Mouse (Mus musculus): ENCODE results near the gene Omt2b. TPM values are rescaled to one million over a fixed set of nuclear protein-coding genes. Genes with fewer than 3 reads are reported as not detected.

Omt2b gene
- polyA plus RNA-seq, 1 experiment: not detected

- Histone ChIP-seq H3K4me1 (ENCODE audit: control insufficient read depth, insufficient read depth, low read length) (no peaks in the 10 kb centered on the region), H3K27ac (ENCODE audit: insufficient read depth, low read length) (no peak overlapping the region), H3K4me3 (replicated peaks; ENCODE audit: insufficient read depth, low read depth, low read length) (no peak overlapping the region), H3K27me3 (ENCODE audit: control insufficient read depth, insufficient read depth, low read length) (no peaks in the 10 kb centered on the region)
- 66% methylated on average over 6 of the region's 6 CpGs for WGBS
- TF ChIP-seq CTCF (IDR thresholded peaks at IDR 0.05; ENCODE audit: borderline replicate concordance, insufficient read depth, low read depth, low read length): no peak
- TF ChIP-seq POLR2A (IDR thresholded peaks at IDR 0.05; ENCODE audit: borderline replicate concordance, insufficient read depth, low read length): no peak
- DNase-seq: no peak
Measured at GRCm38 (mm10) chr9:78351504-78352220, 24.3 kb downstream of the Omt2b start.

DNA sequence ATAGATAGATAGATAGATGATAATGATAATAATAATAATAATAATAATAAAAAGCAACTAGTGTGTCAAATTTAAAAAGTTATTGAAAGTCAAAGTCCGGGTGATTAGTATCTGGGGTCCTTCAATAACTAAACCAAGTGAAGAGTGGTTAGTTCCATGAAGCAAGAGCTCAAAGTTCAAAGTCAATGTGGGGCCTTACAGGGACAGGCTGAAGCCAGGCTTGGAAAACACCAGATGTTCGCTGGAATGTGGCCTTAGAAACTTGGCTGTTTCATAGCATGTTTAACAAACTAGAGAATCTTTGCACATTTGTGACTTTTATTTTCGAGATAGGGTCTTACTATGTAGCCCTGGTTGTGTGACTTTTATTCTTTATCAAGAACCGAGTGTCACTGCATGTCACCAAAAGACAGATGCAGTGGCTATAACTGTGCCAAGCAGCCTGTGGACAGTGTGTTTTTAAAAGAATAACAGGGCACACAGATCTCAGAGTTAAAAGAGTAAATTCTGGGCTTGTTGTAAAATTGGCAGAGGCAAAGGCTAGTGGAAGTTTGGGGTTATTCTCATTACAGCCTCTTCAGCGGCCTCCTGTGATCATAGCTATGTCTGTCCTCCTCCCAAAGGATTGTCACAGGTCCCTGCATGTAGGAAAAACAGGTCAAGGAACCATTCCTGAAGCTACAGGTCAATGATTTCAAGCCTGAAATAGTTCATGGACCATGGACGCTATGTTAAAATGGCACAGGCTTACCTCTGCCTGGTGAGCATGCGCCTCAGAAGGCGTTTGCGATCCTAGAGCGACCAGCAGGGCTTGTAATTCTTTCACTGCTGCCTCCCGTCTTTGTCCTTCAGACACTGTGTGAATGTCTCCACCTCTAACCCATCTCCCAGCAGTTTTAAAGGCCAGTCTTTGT is 27.5 kb downstream of the Omt2b start:
- DNase-seq: no peak
- H3K27ac ChIP-seq (ENCODE audit: insufficient read depth, low read length): no peak overlapping the region
- WGBS: 76% methylated on average over 11 of the region's 11 CpGs
- no peak overlapping the region for H3K4me3 ChIP-seq (replicated peaks; ENCODE audit: insufficient read depth, low read depth, low read length)
- TF ChIP-seq CTCF (IDR thresholded peaks at IDR 0.05; ENCODE audit: borderline replicate concordance, insufficient read depth, low read depth, low read length) (no peak), POLR2A (IDR thresholded peaks at IDR 0.05; ENCODE audit: borderline replicate concordance, insufficient read depth, low read length) (no peak)
- no peaks in the 10 kb centered on the region for H3K4me1 ChIP-seq (ENCODE audit: control insufficient read depth, insufficient read depth, low read length)
- H3K27me3 ChIP-seq (ENCODE audit: control insufficient read depth, insufficient read depth, low read length): no peaks in the 10 kb centered on the region

- no peak for DNase-seq
- TF ChIP-seq POLR2A (IDR thresholded peaks at IDR 0.05; ENCODE audit: borderline replicate concordance, insufficient read depth, low read length) (no peak), CTCF (IDR thresholded peaks at IDR 0.05; ENCODE audit: borderline replicate concordance, insufficient read depth, low read depth, low read length) (no peak)
- no peaks in the 10 kb centered on the region for H3K4me1 ChIP-seq (ENCODE audit: control insufficient read depth, insufficient read depth, low read length)
- 89% methylated on average over 8 of the region's 8 CpGs for WGBS
- no peak within 1 kb of the TSS for H3K4me3 ChIP-seq (replicated peaks; ENCODE audit: insufficient read depth, low read depth, low read length)
- H3K27me3 ChIP-seq (ENCODE audit: control insufficient read depth, insufficient read depth, low read length): no peaks in the 10 kb centered on the region
- H3K27ac ChIP-seq (ENCODE audit: insufficient read depth, low read length): no peak within 1 kb of the TSS
Measured at GRCm38 (mm10) chr9:78355611-78356010, 28.2 kb downstream of the Omt2b start, which contains the start of gene Gsta2. Gene Gsta2 (minus strand): TSS chr9:78355788.

DNA sequence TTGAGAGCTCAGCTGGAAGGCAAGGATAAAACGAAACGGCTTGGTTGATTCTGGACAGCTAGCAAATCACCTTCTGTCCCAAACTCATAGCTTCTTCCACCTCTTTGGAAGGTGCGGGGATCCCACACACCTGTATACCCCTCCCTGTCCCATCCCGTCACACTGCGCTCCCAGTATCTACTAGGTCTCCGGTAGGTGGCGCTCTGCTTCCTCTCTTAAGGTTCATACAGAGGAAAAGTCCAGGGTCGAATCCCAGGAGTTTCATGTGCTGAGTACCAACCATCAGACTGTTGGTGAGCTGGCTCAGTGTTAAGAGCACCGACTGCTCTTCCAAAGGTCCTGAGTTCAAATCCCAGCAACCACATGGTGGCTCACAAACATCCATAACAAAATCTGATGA is 30.7 kb downstream of the Omt2b start:
- peak; percentile 63; the same call in 1 of the 2 replicates for TF ChIP-seq CTCF (IDR thresholded peaks at IDR 0.05; ENCODE audit: borderline replicate concordance, insufficient read depth, low read depth, low read length)
- TF ChIP-seq POLR2A (IDR thresholded peaks at IDR 0.05; ENCODE audit: borderline replicate concordance, insufficient read depth, low read length): no peak
- 12% methylated on average over 9 of the region's 9 CpGs for WGBS
- DNase-seq: peak; percentile 35 to 39

GRCm38 (mm10) chr9:78359750-78360483 is 32.5 kb downstream of the Omt2b start:
- no peak overlapping the region for H3K4me3 ChIP-seq (replicated peaks; ENCODE audit: insufficient read depth, low read depth, low read length)
- H3K27ac ChIP-seq (ENCODE audit: insufficient read depth, low read length): no peak overlapping the region
- DNase-seq: no peak
- 80% methylated on average over 6 of the region's 6 CpGs for WGBS
- H3K4me1 ChIP-seq (ENCODE audit: control insufficient read depth, insufficient read depth, low read length): no peaks in the 10 kb centered on the region
- TF ChIP-seq POLR2A (IDR thresholded peaks at IDR 0.05; ENCODE audit: borderline replicate concordance, insufficient read depth, low read length): no peak
- no peak for TF ChIP-seq CTCF (IDR thresholded peaks at IDR 0.05; ENCODE audit: borderline replicate concordance, insufficient read depth, low read depth, low read length)
- no peaks in the 10 kb centered on the region for H3K27me3 ChIP-seq (ENCODE audit: control insufficient read depth, insufficient read depth, low read length)

More for the DNA sequence above, 30.7 kb downstream of the Omt2b start:
- Histone ChIP-seq H3K27me3 (ENCODE audit: control insufficient read depth, insufficient read depth, low read length) (no peaks in the 10 kb centered on the region), H3K4me3 (replicated peaks; ENCODE audit: insufficient read depth, low read depth, low read length) (no peak overlapping the region), H3K27ac (ENCODE audit: insufficient read depth, low read length) (no peak overlapping the region), H3K4me1 (ENCODE audit: control insufficient read depth, insufficient read depth, low read length) (no peaks in the 10 kb centered on the region)

DNA sequence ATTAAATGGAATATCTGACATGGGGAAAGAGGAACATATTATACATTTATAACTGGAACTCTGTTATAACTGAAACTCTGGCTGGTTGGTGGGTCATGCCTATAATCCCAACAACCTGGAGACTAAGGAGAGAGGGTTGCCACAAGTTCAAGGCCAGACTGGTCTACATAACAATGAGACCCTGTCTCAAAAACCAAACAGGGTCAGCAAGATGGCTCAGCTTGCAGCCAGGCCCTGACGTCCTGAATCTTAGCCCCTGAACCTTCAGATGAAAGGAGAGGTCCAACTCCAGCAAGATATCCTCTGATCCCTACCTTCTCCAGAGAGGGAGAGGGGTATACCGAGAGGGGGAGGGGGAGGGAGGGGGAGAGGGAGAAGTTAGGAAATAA is 33.1 kb downstream of the Omt2b start:
- H3K27me3 ChIP-seq (ENCODE audit: control insufficient read depth, insufficient read depth, low read length): no peaks in the 10 kb centered on the region
- H3K4me1 ChIP-seq (ENCODE audit: control insufficient read depth, insufficient read depth, low read length): no peaks in the 10 kb centered on the region
- TF ChIP-seq POLR2A (IDR thresholded peaks at IDR 0.05; ENCODE audit: borderline replicate concordance, insufficient read depth, low read length) (no peak), CTCF (IDR thresholded peaks at IDR 0.05; ENCODE audit: borderline replicate concordance, insufficient read depth, low read depth, low read length) (no peak)
- H3K27ac ChIP-seq (ENCODE audit: insufficient read depth, low read length): no peak overlapping the region
- no peak for DNase-seq
- H3K4me3 ChIP-seq (replicated peaks; ENCODE audit: insufficient read depth, low read depth, low read length): no peak overlapping the region
- WGBS: 41% methylated on average over 2 of the region's 2 CpGs

GRCm38 (mm10) chr9:78363374-78363773 is 36.0 kb downstream of the Omt2b start:
- whole genome bisulfite sequencing: 78% methylated on average over 6 of the region's 6 CpGs
- Histone ChIP-seq H3K27ac (ENCODE audit: insufficient read depth, low read length) (no peak overlapping the region), H3K4me1 (ENCODE audit: control insufficient read depth, insufficient read depth, low read length) (no peaks in the 10 kb centered on the region), H3K27me3 (ENCODE audit: control insufficient read depth, insufficient read depth, low read length) (no peaks in the 10 kb centered on the region), H3K4me3 (replicated peaks; ENCODE audit: insufficient read depth, low read depth, low read length) (no peak overlapping the region)
- TF ChIP-seq CTCF (IDR thresholded peaks at IDR 0.05; ENCODE audit: borderline replicate concordance, insufficient read depth, low read depth, low read length) (no peak), POLR2A (IDR thresholded peaks at IDR 0.05; ENCODE audit: borderline replicate concordance, insufficient read depth, low read length) (no peak)
- no peak for DNase-seq
